Mouse (Mus musculus) frontal cortex, adult 2 months (tissue): ENCODE measurements around the gene Phrf1. TPM values are rescaled to one million over a fixed set of nuclear protein-coding genes. Genes with fewer than 3 reads are reported as not detected.

Source experiments
- DNase-seq, 2 experiments: peaks; one replicate each; pipeline ENCODE4 v3.0.0; 2022; ENCODE audit warnings: low spot score in 1 of 2; ENCODE audit errors: extremely low spot score in 1 of 2
- polyA plus RNA-seq: library from polyadenylated mRNA; depleted of rRNA; stranded (reverse); fragments of >200 nt; gene quantifications from 2 replicates; pipeline ENCODE4 v1.2.3, GENCODE M21; 2012; rRNA removed

Gene Phrf1
- polyA plus RNA-seq, 1 experiment: 31.0 TPM

DNA sequence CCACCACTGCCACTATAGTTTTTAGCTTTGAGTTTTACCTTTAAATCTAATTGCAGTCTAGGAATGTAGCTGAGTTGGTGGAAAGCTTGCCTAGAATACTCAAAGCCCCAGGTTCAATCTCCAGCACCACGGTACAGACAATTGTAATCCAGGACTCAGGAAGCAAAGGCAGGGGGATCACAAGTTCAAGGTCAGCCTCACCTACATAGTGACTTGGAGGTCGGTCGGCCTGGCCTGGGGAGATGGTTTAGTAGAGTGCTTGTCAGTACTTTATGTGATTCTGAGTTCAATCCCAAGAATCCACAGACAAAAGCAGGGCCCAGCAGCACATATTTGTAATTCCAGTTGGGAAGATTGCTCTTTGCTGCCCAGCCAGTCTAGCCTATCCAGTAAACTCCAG is 59.5 kb downstream of the Phrf1 start:
- no peak for DNase-seq

DNA sequence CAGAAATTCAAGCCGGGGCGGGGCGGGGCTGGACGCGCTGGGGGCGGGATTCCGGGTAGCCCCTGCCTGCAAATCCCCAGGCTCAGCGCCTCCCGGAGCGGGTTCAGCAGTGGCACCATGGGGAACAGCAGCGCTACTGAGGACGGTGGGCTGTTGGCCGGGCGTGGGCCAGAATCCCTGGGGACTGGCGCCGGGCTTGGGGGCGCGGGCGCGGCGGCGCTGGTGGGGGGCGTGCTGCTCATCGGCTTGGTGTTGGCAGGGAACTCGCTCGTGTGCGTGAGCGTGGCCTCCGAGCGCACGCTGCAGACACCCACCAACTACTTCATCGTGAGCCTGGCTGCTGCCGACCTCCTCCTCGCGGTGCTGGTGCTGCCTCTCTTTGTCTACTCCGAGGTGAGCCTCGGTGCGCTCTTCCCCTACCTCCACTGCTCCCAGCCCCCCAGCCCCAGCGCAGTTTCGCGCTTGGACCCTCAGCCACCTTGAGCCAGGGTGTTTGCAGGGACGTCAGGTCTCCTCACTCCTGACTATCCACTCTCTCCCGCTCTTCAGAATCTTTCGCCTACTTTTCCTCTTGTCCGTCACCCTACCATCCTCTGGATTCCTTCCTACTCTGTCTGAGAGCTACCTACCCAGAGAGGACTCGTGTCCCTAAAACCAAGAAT is 63.5 kb downstream of the Phrf1 start, which contains the start of gene Drd4:
Gene Drd4 (plus strand): TSS at position 86 of the 662 bp plus-strand sequence.
- DNase-seq: peak in 1 of 2 experiments; percentile 42

DNA sequence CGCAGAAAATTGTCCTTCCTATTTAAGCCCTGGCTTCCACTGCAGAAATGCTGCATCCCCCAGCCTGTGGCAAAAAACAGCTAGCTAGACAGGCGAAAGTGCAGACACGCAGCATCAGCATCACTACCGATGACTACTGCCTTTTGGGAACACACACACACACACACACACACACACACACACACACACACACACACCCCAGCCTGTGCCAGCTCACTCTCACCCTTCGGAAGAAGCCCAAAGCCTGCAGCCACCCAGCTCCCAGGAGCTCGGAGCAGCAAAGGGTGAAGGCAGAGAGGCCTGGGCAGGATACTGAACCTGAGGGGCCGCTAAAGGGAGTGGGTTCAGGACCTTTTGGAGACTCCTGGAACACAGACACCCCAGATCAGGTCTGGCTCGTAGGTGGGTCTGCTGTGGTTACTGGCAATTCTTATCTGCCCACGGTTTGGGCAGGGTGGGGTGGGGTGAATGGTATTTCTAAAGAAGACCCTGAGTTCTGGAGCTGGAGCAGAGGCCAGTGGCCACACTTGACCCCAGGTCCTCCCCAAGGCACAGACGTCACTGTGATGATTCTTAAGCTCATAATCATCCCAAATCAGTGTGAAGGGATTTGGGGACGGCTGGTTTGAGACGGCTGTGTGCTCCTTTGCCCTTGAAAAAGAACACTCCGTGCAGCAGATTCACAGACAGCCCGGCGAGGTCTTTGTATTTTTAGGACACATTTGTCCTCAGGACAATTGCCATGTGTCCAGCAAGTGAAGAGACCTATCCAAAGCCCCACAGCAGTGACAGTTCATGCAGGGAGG is 64.2 kb downstream of the Phrf1 start:
- peak in 1 of 2 experiments; percentile 13 for DNase-seq

- no peak for DNase-seq
These were observed 65.4 kb downstream of the Phrf1 start for GRCm38 (mm10) chr7:141293852-141294471.

GRCm38 (mm10) chr7:141294479-141294878 is 65.9 kb downstream of the Phrf1 start:
- no peak for DNase-seq

GRCm38 (mm10) chr7:141297926-141298650 is 69.5 kb downstream of the Phrf1 start:
- no peak for DNase-seq

GRCm38 (mm10) chr7:141299175-141299574 is 70.6 kb downstream of the Phrf1 start:
- no peak for DNase-seq

- no peak for DNase-seq
These were observed 72.8 kb downstream of the Phrf1 start for GRCm38 (mm10) chr7:141301386-141301785.

- DNase-seq: no peak
These were observed 74.2 kb downstream of the Phrf1 start for GRCm38 (mm10) chr7:141302702-141303268.

DNA sequence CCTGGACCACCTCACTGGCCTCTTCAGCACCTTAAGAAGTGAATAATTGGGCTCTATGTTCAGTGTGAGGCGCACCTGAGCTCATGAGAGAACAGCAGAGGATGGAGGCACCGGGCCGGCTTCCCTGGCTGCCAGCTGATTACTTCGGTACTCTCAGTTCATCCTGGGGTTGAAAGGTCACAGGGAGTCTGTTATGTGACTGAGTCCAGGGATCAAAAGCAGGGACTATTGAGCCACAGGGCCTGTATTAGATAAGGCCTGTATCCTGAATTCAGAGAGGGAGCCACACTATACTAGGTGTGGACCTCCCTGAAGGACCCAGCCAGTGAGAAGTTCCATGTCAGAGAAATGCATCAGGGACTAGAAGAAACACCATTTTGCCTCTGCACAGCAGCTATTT is 76.0 kb downstream of the Phrf1 start:
- DNase-seq: no peak

Other genes starting within 250 kb of the Phrf1 start
- 72.6 and 82.1 TPM in 2 replicates for gene Ifitm3, start 218.0 kb upstream of the Phrf1 start, polyA plus RNA-seq
- 0.86 and 1.0 TPM in 2 replicates for gene Ifitm6, start 210.9 kb upstream of the Phrf1 start, polyA plus RNA-seq
- not detected in 2 replicates for gene Gm17387, start 199.7 kb upstream of the Phrf1 start, polyA plus RNA-seq
- gene B4galnt4, start 167.7 kb upstream of the Phrf1 start, polyA plus RNA-seq: 99.1 and 103 TPM in 2 replicates
- gene Pkp3, start 150.6 kb upstream of the Phrf1 start, polyA plus RNA-seq: 0.11 and 0.22 TPM in 2 replicates
- 3.7 and 4.0 TPM in 2 replicates for gene Sigirr, start 128.2 kb upstream of the Phrf1 start, polyA plus RNA-seq
- gene Ano9, start 111.0 kb upstream of the Phrf1 start, polyA plus RNA-seq: 0.08 and 0.10 TPM in 2 replicates
- 52.1 and 62.4 TPM in 2 replicates for gene Ptdss2, start 106.4 kb upstream of the Phrf1 start, polyA plus RNA-seq
- gene Rnh1, start 55.9 kb upstream of the Phrf1 start, polyA plus RNA-seq: 34.5 and 36.4 TPM in 2 replicates
- gene Hras, start 34.8 kb upstream of the Phrf1 start, polyA plus RNA-seq: 243 and 245 TPM in 2 replicates
- 4.8 and 5.5 TPM in 2 replicates for gene Lrrc56, start 34.6 kb upstream of the Phrf1 start, polyA plus RNA-seq
- 0.17 and 0.20 TPM in 2 replicates for gene Lmntd2, start 14.7 kb upstream of the Phrf1 start, polyA plus RNA-seq
- 1.8 and 2.3 TPM in 2 replicates for gene Rassf7, start 12.9 kb upstream of the Phrf1 start, polyA plus RNA-seq
- 7.7 and 8.6 TPM in 2 replicates for gene Irf7, start 37.7 kb downstream of the Phrf1 start, polyA plus RNA-seq
- gene Cdhr5, start 48.0 kb downstream of the Phrf1 start, polyA plus RNA-seq: not detected in 2 replicates
- gene Sct, start 50.3 kb downstream of the Phrf1 start, polyA plus RNA-seq: 12.4 and 29.9 TPM in 2 replicates
- gene Drd4, start 63.2 kb downstream of the Phrf1 start, polyA plus RNA-seq: 0.44 and 0.48 TPM in 2 replicates
- 43.0 and 43.8 TPM in 2 replicates for gene Deaf1, start 98.9 kb downstream of the Phrf1 start, polyA plus RNA-seq
- 60.4 and 64.8 TPM in 2 replicates for gene Tmem80, start 99.0 kb downstream of the Phrf1 start, polyA plus RNA-seq
- 4.4 and 5.5 TPM in 2 replicates for gene Eps8l2, start 110.1 kb downstream of the Phrf1 start, polyA plus RNA-seq
- 151 and 152 TPM in 2 replicates for gene Taldo1, start 163.4 kb downstream of the Phrf1 start, polyA plus RNA-seq
- gene Gatd1, start 185.4 kb downstream of the Phrf1 start, polyA plus RNA-seq: 49.9 and 55.6 TPM in 2 replicates
- gene Cend1, start 200.7 kb downstream of the Phrf1 start, polyA plus RNA-seq: 204 and 235 TPM in 2 replicates
- gene Slc25a22, start 209.1 kb downstream of the Phrf1 start, polyA plus RNA-seq: 227 and 251 TPM in 2 replicates
- gene Pidd1, start 215.2 kb downstream of the Phrf1 start, polyA plus RNA-seq: 3.3 and 3.5 TPM in 2 replicates
- gene Rplp2, start 218.6 kb downstream of the Phrf1 start, polyA plus RNA-seq: 556 and 592 TPM in 2 replicates
- gene Pnpla2, start 226.4 kb downstream of the Phrf1 start, polyA plus RNA-seq: 27.5 and 29.8 TPM in 2 replicates
- gene Cracr2b, start 232.3 kb downstream of the Phrf1 start, polyA plus RNA-seq: 5.1 and 8.7 TPM in 2 replicates
- 61.0 and 61.7 TPM in 2 replicates for gene Cd151, start 238.6 kb downstream of the Phrf1 start, polyA plus RNA-seq
- gene Polr2l, start 246.3 kb downstream of the Phrf1 start, polyA plus RNA-seq: 41.5 and 47.6 TPM in 2 replicates
- 38.7 and 40.9 TPM in 2 replicates for gene Tspan4, start 246.5 kb downstream of the Phrf1 start, polyA plus RNA-seq